Mouse (Mus musculus): Measurements from ENCODE around the gene Hnrnpa3. TPM values are rescaled to one million over a fixed set of nuclear protein-coding genes. Genes with fewer than 3 reads are reported as not detected.

Hnrnpa3 gene
- polyA plus RNA-seq, 1 experiment from 2014 or later = 325 TPM

DNA sequence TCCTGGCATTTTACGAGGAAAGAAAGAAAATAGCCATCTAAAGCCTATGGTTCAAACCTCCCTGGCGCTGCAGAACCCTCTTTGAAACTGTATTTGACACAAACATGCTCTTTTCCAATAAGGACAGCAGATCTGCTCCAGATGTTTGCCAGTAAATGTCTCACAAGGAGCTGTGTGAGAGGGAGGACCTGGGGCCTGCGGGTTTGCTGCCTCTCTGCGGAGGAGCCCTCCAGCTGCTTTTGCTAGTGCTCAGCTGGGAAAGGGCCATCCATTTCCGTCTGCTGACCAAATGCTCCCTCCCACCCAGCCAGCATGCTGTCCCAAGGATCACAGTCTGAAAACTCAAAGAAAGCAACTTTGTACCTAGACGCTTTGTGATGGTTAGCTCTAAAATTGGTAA, 40.3 kb upstream of the Hnrnpa3 start:
- no peaks in the 10 kb centered on the region for H3K27me3 ChIP-seq (ENCODE audit: control insufficient read depth, insufficient read depth, low read length)
- H3K9ac ChIP-seq (ENCODE audit: low read length) = no peak overlapping the region
- no peak overlapping the region for H3K4me3 ChIP-seq (ENCODE audit: low read depth, low read length)
- DNase-seq (ENCODE audit: low spot score) (no peak), ATAC-seq (replicated peaks; ENCODE audit: low FRiP score) (no peak)
- no peak overlapping the region for H3K4me2 ChIP-seq (ENCODE audit: low read depth, low read length, severe bottlenecking)
- WGBS = 66% methylated on average over 6 of the region's 6 CpGs
- no peaks in the 10 kb centered on the region for H3K36me3 ChIP-seq (ENCODE audit: control insufficient read depth, insufficient read depth, low read length)
- H3K9me3 ChIP-seq (ENCODE audit: control insufficient read depth, low read length) = no peaks in the 10 kb centered on the region
- no peaks in the 10 kb centered on the region for H3K4me1 ChIP-seq (replicated peaks; ENCODE audit: control insufficient read depth, insufficient read depth, low read length)
- no peak overlapping the region for H3K27ac ChIP-seq (ENCODE audit: low read depth, low read length)

- Histone ChIP-seq H3K4me1 (replicated peaks; ENCODE audit: control insufficient read depth, insufficient read depth, low read length) (no peaks in the 10 kb centered on the region), H3K36me3 (ENCODE audit: control insufficient read depth, insufficient read depth, low read length) (no peaks in the 10 kb centered on the region), H3K9me3 (ENCODE audit: control insufficient read depth, low read length) (no peaks in the 10 kb centered on the region), H3K27ac (ENCODE audit: low read depth, low read length) (no peak overlapping the region), H3K4me3 (ENCODE audit: low read depth, low read length) (no peak overlapping the region), H3K9ac (ENCODE audit: low read length) (no peak overlapping the region), H3K4me2 (ENCODE audit: low read depth, low read length, severe bottlenecking) (no peak overlapping the region), H3K27me3 (ENCODE audit: control insufficient read depth, insufficient read depth, low read length) (no peaks in the 10 kb centered on the region)
- no peak for ATAC-seq (replicated peaks; ENCODE audit: low FRiP score)
- WGBS = 88% methylated on average over 14 of the region's 14 CpGs
- no peak for DNase-seq (ENCODE audit: low spot score)
Measured at GRCm38 (mm10) chr2:75621873-75622654, 37.0 kb upstream of the Hnrnpa3 start.

DNA sequence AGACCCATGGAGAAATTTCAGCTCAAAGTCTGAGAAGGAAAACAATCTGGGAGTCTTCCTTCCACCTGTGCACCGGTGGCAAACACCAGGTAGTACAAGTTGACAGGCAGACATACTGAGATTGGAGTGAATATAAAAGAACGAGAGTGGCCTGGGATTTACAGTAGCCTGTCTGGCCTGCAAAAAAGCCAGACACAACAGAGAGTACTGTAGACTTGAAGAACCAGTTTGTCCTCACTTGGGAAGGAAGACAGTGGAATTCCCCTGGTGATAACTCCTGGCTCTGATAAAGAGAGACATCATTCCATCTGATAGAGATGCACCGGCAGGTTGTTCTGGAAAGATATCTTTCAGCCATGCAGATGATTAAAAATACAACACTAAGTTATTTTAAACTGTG, 34.0 kb upstream of the Hnrnpa3 start:
- H3K27ac ChIP-seq (ENCODE audit: low read depth, low read length) = no peak overlapping the region
- 90% methylated on average over 3 of the region's 3 CpGs for WGBS
- no peaks in the 10 kb centered on the region for H3K27me3 ChIP-seq (ENCODE audit: control insufficient read depth, insufficient read depth, low read length)
- no peak for ATAC-seq (replicated peaks; ENCODE audit: low FRiP score)
- H3K9me3 ChIP-seq (ENCODE audit: control insufficient read depth, low read length) = no peaks in the 10 kb centered on the region
- H3K36me3 ChIP-seq (ENCODE audit: control insufficient read depth, insufficient read depth, low read length) = no peaks in the 10 kb centered on the region
- H3K9ac ChIP-seq (ENCODE audit: low read length) = no peak overlapping the region
- DNase-seq (ENCODE audit: low spot score) = no peak
- no peak overlapping the region for H3K4me3 ChIP-seq (ENCODE audit: low read depth, low read length)
- H3K4me1 ChIP-seq (replicated peaks; ENCODE audit: control insufficient read depth, insufficient read depth, low read length) = no peaks in the 10 kb centered on the region
- H3K4me2 ChIP-seq (ENCODE audit: low read depth, low read length, severe bottlenecking) = no peak overlapping the region

DNA sequence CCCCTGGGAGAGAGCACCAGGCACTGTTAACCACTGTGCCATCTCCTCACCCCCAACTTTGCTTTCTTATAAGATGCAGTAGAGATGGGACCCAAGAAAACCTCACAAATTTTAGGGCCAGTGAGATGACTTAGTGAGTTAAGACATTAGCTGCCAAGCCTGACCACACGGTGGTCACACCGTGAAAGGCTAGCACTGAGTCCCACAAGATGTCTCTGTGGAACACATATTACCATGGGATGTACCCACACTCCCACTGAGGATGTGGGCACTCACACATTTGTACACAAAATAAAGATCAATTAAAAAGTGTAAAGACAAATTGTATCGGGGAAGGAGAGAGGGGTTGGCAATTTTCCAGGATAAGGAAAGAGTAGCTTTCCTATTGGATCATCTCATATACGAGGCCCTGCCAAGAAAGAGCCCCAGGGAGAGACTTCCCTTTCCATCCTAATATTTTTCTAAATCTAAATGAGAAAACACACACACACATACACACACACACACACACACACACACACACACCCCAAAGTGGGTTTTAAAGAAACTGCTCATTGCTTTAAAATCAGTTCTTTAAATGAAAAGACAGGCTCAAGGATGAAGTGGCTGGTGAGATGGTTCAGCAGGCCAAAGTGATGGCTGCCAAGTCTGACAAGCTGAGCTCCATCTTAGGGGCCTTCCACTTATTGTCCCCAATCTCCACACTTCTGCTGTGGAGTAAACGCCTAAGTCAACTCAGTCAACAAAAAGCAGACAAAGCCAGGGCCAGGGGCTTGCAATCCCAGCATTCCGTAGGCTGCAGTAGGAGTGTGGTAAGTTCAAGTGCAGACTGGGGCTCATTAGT, 32.2 kb upstream of the Hnrnpa3 start:
- Histone ChIP-seq H3K9ac (ENCODE audit: low read length) (no peak overlapping the region), H3K27me3 (ENCODE audit: control insufficient read depth, insufficient read depth, low read length) (no peaks in the 10 kb centered on the region), H3K27ac (ENCODE audit: low read depth, low read length) (no peak overlapping the region), H3K9me3 (ENCODE audit: control insufficient read depth, low read length) (no peaks in the 10 kb centered on the region), H3K36me3 (ENCODE audit: control insufficient read depth, insufficient read depth, low read length) (no peaks in the 10 kb centered on the region), H3K4me2 (ENCODE audit: low read depth, low read length, severe bottlenecking) (no peak overlapping the region), H3K4me3 (ENCODE audit: low read depth, low read length) (no peak overlapping the region), H3K4me1 (replicated peaks; ENCODE audit: control insufficient read depth, insufficient read depth, low read length) (no peaks in the 10 kb centered on the region)
- 84% methylated on average over 6 of the region's 6 CpGs for WGBS
- DNase-seq (ENCODE audit: low spot score) (no peak), ATAC-seq (replicated peaks; ENCODE audit: low FRiP score) (no peak)

- H3K27me3 ChIP-seq (ENCODE audit: control insufficient read depth, insufficient read depth, low read length) = no peaks in the 10 kb centered on the region
- ATAC-seq (replicated peaks; ENCODE audit: low FRiP score) = no peak
Measured at GRCm38 (mm10) chr2:75628487-75628886, 30.6 kb upstream of the Hnrnpa3 start.

DNA sequence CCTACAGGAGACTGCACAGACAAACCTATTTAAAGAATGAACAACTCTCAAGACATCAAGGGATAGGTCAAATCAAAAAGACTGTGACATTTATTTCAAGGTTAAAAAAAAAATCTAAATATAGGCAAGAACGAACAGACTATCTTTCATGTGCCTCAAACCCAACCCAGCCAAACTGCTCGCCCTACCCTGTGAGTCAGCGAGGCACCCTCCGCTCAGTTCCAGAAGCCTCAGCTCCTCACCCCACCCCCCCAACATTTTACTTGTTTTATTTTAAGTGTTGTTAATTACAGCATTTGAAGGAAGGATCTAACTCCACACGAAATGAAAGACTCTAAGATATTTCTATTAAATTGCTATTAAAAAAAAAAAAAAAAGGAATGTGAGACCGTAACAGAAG, 27.6 kb upstream of the Hnrnpa3 start:
- Histone ChIP-seq H3K9ac (ENCODE audit: low read length) (no peak overlapping the region), H3K4me1 (replicated peaks; ENCODE audit: control insufficient read depth, insufficient read depth, low read length) (no peaks in the 10 kb centered on the region), H3K4me3 (ENCODE audit: low read depth, low read length) (no peak overlapping the region), H3K4me2 (ENCODE audit: low read depth, low read length, severe bottlenecking) (no peak overlapping the region), H3K9me3 (ENCODE audit: control insufficient read depth, low read length) (no peaks in the 10 kb centered on the region), H3K36me3 (ENCODE audit: control insufficient read depth, insufficient read depth, low read length) (no peaks in the 10 kb centered on the region), H3K27ac (ENCODE audit: low read depth, low read length) (no peak overlapping the region), H3K27me3 (ENCODE audit: control insufficient read depth, insufficient read depth, low read length) (no peaks in the 10 kb centered on the region)
- WGBS = 85% methylated on average over 6 of the region's 6 CpGs
- ATAC-seq (replicated peaks; ENCODE audit: low FRiP score) = no peak
- no peak for DNase-seq (ENCODE audit: low spot score)

More at GRCm38 (mm10) chr2:75628487-75628886, 30.6 kb upstream of the Hnrnpa3 start:
- 94% methylated on average over 8 of the region's 8 CpGs for WGBS
- H3K9me3 ChIP-seq (ENCODE audit: control insufficient read depth, low read length) = no peaks in the 10 kb centered on the region
- H3K4me1 ChIP-seq (replicated peaks; ENCODE audit: control insufficient read depth, insufficient read depth, low read length) = no peaks in the 10 kb centered on the region
- no peaks in the 10 kb centered on the region for H3K36me3 ChIP-seq (ENCODE audit: control insufficient read depth, insufficient read depth, low read length)
- H3K4me3 ChIP-seq (ENCODE audit: low read depth, low read length) = no peak overlapping the region
- H3K4me2 ChIP-seq (ENCODE audit: low read depth, low read length, severe bottlenecking) = no peak overlapping the region
- no peak overlapping the region for H3K9ac ChIP-seq (ENCODE audit: low read length)
- no peak for DNase-seq (ENCODE audit: low spot score)
- no peak overlapping the region for H3K27ac ChIP-seq (ENCODE audit: low read depth, low read length)

DNA sequence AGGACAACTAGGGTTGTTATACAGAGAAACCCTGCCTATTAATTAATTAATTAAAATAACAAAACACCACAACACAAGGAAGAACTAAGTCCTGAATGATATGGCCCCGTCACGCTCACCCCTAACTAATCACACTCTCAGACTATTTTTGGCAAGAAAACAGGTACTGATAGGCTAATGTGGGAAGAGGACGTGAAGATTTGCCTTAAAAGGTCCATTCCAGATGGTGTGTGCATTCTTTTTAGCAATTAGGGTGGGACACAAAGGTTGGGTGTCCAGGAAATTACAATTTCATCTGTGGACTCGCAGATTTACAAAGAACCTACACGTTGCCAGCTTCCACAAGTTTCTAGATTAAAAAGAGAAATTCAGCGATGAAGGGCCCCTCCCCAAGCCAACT, 27.0 kb upstream of the Hnrnpa3 start:
- Histone ChIP-seq H3K4me3 (ENCODE audit: low read depth, low read length) (no peak overlapping the region), H3K36me3 (ENCODE audit: control insufficient read depth, insufficient read depth, low read length) (no peaks in the 10 kb centered on the region), H3K27ac (ENCODE audit: low read depth, low read length) (no peak overlapping the region), H3K4me2 (ENCODE audit: low read depth, low read length, severe bottlenecking) (no peak overlapping the region), H3K27me3 (ENCODE audit: control insufficient read depth, insufficient read depth, low read length) (no peaks in the 10 kb centered on the region), H3K4me1 (replicated peaks; ENCODE audit: control insufficient read depth, insufficient read depth, low read length) (no peaks in the 10 kb centered on the region), H3K9me3 (ENCODE audit: control insufficient read depth, low read length) (no peaks in the 10 kb centered on the region), H3K9ac (ENCODE audit: low read length) (no peak overlapping the region)
- 85% methylated on average over 6 of the region's 6 CpGs for WGBS
- no peak for DNase-seq (ENCODE audit: low spot score)
- ATAC-seq (replicated peaks; ENCODE audit: low FRiP score) = no peak

- H3K9me3 ChIP-seq (ENCODE audit: control insufficient read depth, low read length) = no peaks in the 10 kb centered on the region
- H3K36me3 ChIP-seq (ENCODE audit: control insufficient read depth, insufficient read depth, low read length) = no peaks in the 10 kb centered on the region
- DNase-seq (ENCODE audit: low spot score) (no peak), ATAC-seq (replicated peaks; ENCODE audit: low FRiP score) (no peak)
- no peak overlapping the region for H3K27ac ChIP-seq (ENCODE audit: low read depth, low read length)
- no peaks in the 10 kb centered on the region for H3K4me1 ChIP-seq (replicated peaks; ENCODE audit: control insufficient read depth, insufficient read depth, low read length)
- H3K4me3 ChIP-seq (ENCODE audit: low read depth, low read length) = no peak overlapping the region
- no peak overlapping the region for H3K9ac ChIP-seq (ENCODE audit: low read length)
- H3K27me3 ChIP-seq (ENCODE audit: control insufficient read depth, insufficient read depth, low read length) = no peaks in the 10 kb centered on the region
- 91% methylated on average over 12 of the region's 12 CpGs for WGBS
- H3K4me2 ChIP-seq (ENCODE audit: low read depth, low read length, severe bottlenecking) = no peak overlapping the region
Measured at GRCm38 (mm10) chr2:75632721-75633181, 26.3 kb upstream of the Hnrnpa3 start.

All from forebrain, embryonic 11.5 days (tissue).